Mouse (Mus musculus): ENCODE measurements around the gene Zfyve9. TPM values are rescaled to one million over a fixed set of nuclear protein-coding genes. Genes with fewer than 3 reads are reported as not detected.

Zfyve9 gene
- polyA plus RNA-seq, 1 experiment from 2014 or later = 7.8 TPM

Other genes with a start within 250 kb of the Zfyve9 start
- gene Prpf38a, start 201.5 kb downstream of the Zfyve9 start, polyA plus RNA-seq (2014; fragmentation: Nextera tagmentation; extraction: Ambion mirVana) = 81.2 and 83.8 TPM in 2 replicates
- gene Orc1, start 201.4 kb downstream of the Zfyve9 start, polyA plus RNA-seq (2014; fragmentation: Nextera tagmentation; extraction: Ambion mirVana) = 8.2 and 10.8 TPM in 2 replicates
- gene Cc2d1b, start 160.9 kb downstream of the Zfyve9 start, polyA plus RNA-seq (2014; fragmentation: Nextera tagmentation; extraction: Ambion mirVana) = 29.2 and 33.6 TPM in 2 replicates
- gene 3110021N24Rik, start 61.1 kb downstream of the Zfyve9 start, polyA plus RNA-seq (2014; fragmentation: Nextera tagmentation; extraction: Ambion mirVana) = 2.3 and 2.4 TPM in 2 replicates
- 171 and 187 TPM in 2 replicates for gene Btf3l4, start 52.8 kb upstream of the Zfyve9 start, polyA plus RNA-seq (2014; fragmentation: Nextera tagmentation; extraction: Ambion mirVana)
- gene Txndc12, start 53.8 kb upstream of the Zfyve9 start, polyA plus RNA-seq (2014; fragmentation: Nextera tagmentation; extraction: Ambion mirVana) = 111 and 117 TPM in 2 replicates
- gene Kti12, start 67.0 kb upstream of the Zfyve9 start, polyA plus RNA-seq (2014; fragmentation: Nextera tagmentation; extraction: Ambion mirVana) = 40.9 and 42.5 TPM in 2 replicates
- 0.58 and 1.9 TPM in 2 replicates for gene A730015C16Rik, start 67.8 kb upstream of the Zfyve9 start, polyA plus RNA-seq (2014; fragmentation: Nextera tagmentation; extraction: Ambion mirVana)
- 13.9 and 16.3 TPM in 2 replicates for gene Rab3b, start 98.3 kb upstream of the Zfyve9 start, polyA plus RNA-seq (2014; fragmentation: Nextera tagmentation; extraction: Ambion mirVana)
- gene Nrd1, start 219.9 kb upstream of the Zfyve9 start, polyA plus RNA-seq (2014; fragmentation: Nextera tagmentation; extraction: Ambion mirVana) = 56.5 and 60.1 TPM in 2 replicates

Measured in stomach, embryonic 14.5 days (tissue).